Mouse (Mus musculus): ENCODE results near the gene 1810043G02Rik.

- TF ChIP-seq GATA1 (IDR thresholded peaks at IDR 0.05; ENCODE audit: borderline replicate concordance, low read length) (no peak), FLI1 (IDR thresholded peaks at IDR 0.05; ENCODE audit: low read length) (no peak)
Observed at GRCm38 (mm10) chr10:77969973-77970325, 8.4 kb upstream of the 1810043G02Rik start.
